ENCODE assay signal across 21 mouse cellular contexts in genomic region chr14:16324394-16324793, GRCm38 (mm10).
"Had no signal": no experiment of that assay in that cellular context is flagged by ENCODE, and none has a peak within 500 bp of the region (broad histone marks: within the 10 kb centered on the region; RNA-seq: fewer than 3 reads in every experiment).

No protein-coding gene starts in this region.

- H3K36me3 ChIP-seq: limb, embryonic 13.5 days; lung, embryonic 15.5 days; midbrain, embryonic 10.5 days; midbrain, embryonic 13.5 days; neural tube, embryonic 13.5 days had no signal

- H3K9ac ChIP-seq: limb, embryonic 13.5 days; liver, embryonic 14.5 days; lung, embryonic 15.5 days; midbrain, embryonic 13.5 days; neural tube, embryonic 13.5 days had no signal

- ATAC-seq: intestine, postnatal 0 days; midbrain, embryonic 13.5 days; midbrain, embryonic 16.5 days had no signal

- H3K27me3 ChIP-seq: limb, embryonic 13.5 days; lung, embryonic 15.5 days; megakaryocyte, embryonic 14.5 days; midbrain, embryonic 13.5 days; neural tube, embryonic 13.5 days had no signal

- H3K4me3 ChIP-seq: limb, embryonic 13.5 days; lung, embryonic 15.5 days; megakaryocyte, embryonic 14.5 days; midbrain, embryonic 10.5 days; midbrain, embryonic 13.5 days; myocyte; neural tube, embryonic 13.5 days had no signal

- H3K9me3 ChIP-seq: limb, embryonic 13.5 days; lung, embryonic 15.5 days; megakaryocyte, embryonic 14.5 days; midbrain, embryonic 10.5 days; midbrain, embryonic 13.5 days; neural tube, embryonic 13.5 days had no signal

- H3K4me2 ChIP-seq: limb, embryonic 13.5 days; liver, embryonic 11.5 days; lung, embryonic 15.5 days; midbrain, embryonic 13.5 days; neural tube, embryonic 13.5 days had no signal

- DNase-seq: kidney, adult 2 months; kidney, postnatal 10 days; kidney, postnatal 36 days; left cerebral cortex, postnatal 4 days; lung, adult 18-20 months; lung, postnatal 10 days; lung, postnatal 36 days; retina, postnatal 1 day; thymus, adult 2 months; thymus, postnatal 14 days had no signal

- H3K27ac ChIP-seq: limb, embryonic 13.5 days; liver, embryonic 14.5 days; lung, embryonic 15.5 days; midbrain, embryonic 10.5 days; midbrain, embryonic 13.5 days; neural tube, embryonic 13.5 days had no signal
